Mouse (Mus musculus): ENCODE results near the gene Klc4.

The Klc4 gene

GRCm38 (mm10) chr17:46588173-46588572 lies 57.6 kb downstream of the Klc4 start:
- DNase-seq: no peak

GRCm38 (mm10) chr17:46586327-46586726 lies 59.5 kb downstream of the Klc4 start:
- no peak for DNase-seq

All from B cell, adult 2 months (primary cell).